Mouse (Mus musculus): ENCODE results near the gene Rgsl1.
"Not testable (repeated sequence)": the region's sequence is repeated elsewhere in the genome, so short reads cannot be mapped to it uniquely, and the experiment has no call there.

Rgsl1 gene

GRCm38 (mm10) chr1:153844042-153844441 lies at the start of gene Rgsl1:
TSS of gene Rgsl1 (minus strand) at chr1:153844142.
- DNase-seq: no peak

- DNase-seq: no peak
Measured at GRCm38 (mm10) chr1:153891442-153891841, 47.5 kb upstream of the Rgsl1 start, which contains the start of gene Teddm1a. TSS of gene Teddm1a (plus strand) at chr1:153891742.

GRCm38 (mm10) chr1:153890121-153890520 lies 46.2 kb upstream of the Rgsl1 start:
- no peak for DNase-seq

- DNase-seq: no peak
Measured at GRCm38 (mm10) chr1:153886024-153886633, 42.2 kb upstream of the Rgsl1 start.

GRCm38 (mm10) chr1:153880391-153880790 lies 36.4 kb upstream of the Rgsl1 start:
- not testable (repeated sequence) for DNase-seq

GRCm38 (mm10) chr1:153874045-153874444 lies 30.1 kb upstream of the Rgsl1 start, which contains the start of gene Teddm1b:
TSS of gene Teddm1b (plus strand) at chr1:153874345.
- no peak for DNase-seq

- DNase-seq: no peak
Measured at GRCm38 (mm10) chr1:153855946-153856345, 12.0 kb upstream of the Rgsl1 start.

GRCm38 (mm10) chr1:153852696-153853095 lies 8.8 kb upstream of the Rgsl1 start:
- not testable (repeated sequence) for DNase-seq

GRCm38 (mm10) chr1:153846867-153847266 lies 2.9 kb upstream of the Rgsl1 start:
- peak; percentile 6 for DNase-seq

- DNase-seq: no peak
Measured at GRCm38 (mm10) chr1:153846420-153846819, 2.5 kb upstream of the Rgsl1 start.

GRCm38 (mm10) chr1:153842121-153842740 lies 1.7 kb downstream of the Rgsl1 start:
- no peak for DNase-seq

- DNase-seq: no peak
Measured at GRCm38 (mm10) chr1:153836036-153836435, 7.9 kb downstream of the Rgsl1 start.

GRCm38 (mm10) chr1:153830746-153831145 lies 13.2 kb downstream of the Rgsl1 start:
- DNase-seq: no peak

GRCm38 (mm10) chr1:153820216-153820615 lies 23.7 kb downstream of the Rgsl1 start:
- no peak for DNase-seq

GRCm38 (mm10) chr1:153814278-153814677 lies 29.7 kb downstream of the Rgsl1 start:
- no peak for DNase-seq

GRCm38 (mm10) chr1:153807390-153807993 lies 36.5 kb downstream of the Rgsl1 start:
- DNase-seq: peak; percentile 34

- DNase-seq: no peak
Measured at GRCm38 (mm10) chr1:153803530-153803929, 40.4 kb downstream of the Rgsl1 start.

- DNase-seq: no peak
Measured at GRCm38 (mm10) chr1:153802691-153803090, 41.3 kb downstream of the Rgsl1 start.

- DNase-seq: no peak
Measured at GRCm38 (mm10) chr1:153794241-153794640, 49.7 kb downstream of the Rgsl1 start.

GRCm38 (mm10) chr1:153790708-153791107 lies 53.2 kb downstream of the Rgsl1 start:
- DNase-seq: no peak

- no peak for DNase-seq
Measured at GRCm38 (mm10) chr1:153785608-153786007, 58.3 kb downstream of the Rgsl1 start.

GRCm38 (mm10) chr1:153783339-153783738 lies 60.6 kb downstream of the Rgsl1 start:
- DNase-seq: no peak

- no peak for DNase-seq
Measured at GRCm38 (mm10) chr1:153778205-153778604, 65.7 kb downstream of the Rgsl1 start.

- DNase-seq: no peak
Measured at GRCm38 (mm10) chr1:153776257-153776656, 67.7 kb downstream of the Rgsl1 start.

All from cerebellum, adult 9-10 months (tissue).